Mouse (Mus musculus) hindbrain, embryonic 16.5 days (tissue): Measurements from ENCODE around the gene Ly6g6d. TPM values are rescaled to one million over a fixed set of nuclear protein-coding genes. Genes with fewer than 3 reads are reported as not detected.
A peak's percentile ranks its signal among the peaks of the same experiment; 100 is the strongest.

Experiments used
- ATAC-seq: fragments of 200-750 bp; cut with Nextera tagmentation; 2 replicates; pipeline ENCODE4 v1.8.0; 2017; ENCODE audit warnings: moderate TSS enrichment, moderate library complexity
- H3K27ac ChIP-seq: fragments of 300-500 bp; sonication (generic); 2 replicates; pipeline ENCODE4 v1.5.1; 2014; ENCODE audit warnings: low read depth, mild to moderate bottlenecking, control low read depth, low read length, moderate library complexity
- H3K27me3 ChIP-seq: fragments of 300-500 bp; sonication (generic); replicated peaks from 2 replicates; pipeline ENCODE4 v1.6.1; 2014; ENCODE audit warnings: low read length; ENCODE audit not compliant: control insufficient read depth, insufficient read depth
- H3K36me3 ChIP-seq: fragments of 300-500 bp; sonication (generic); 2 replicates; pipeline ENCODE4 v1.6.1; 2014; ENCODE audit warnings: mild to moderate bottlenecking, low read length, moderate library complexity, mixed read lengths; ENCODE audit not compliant: control insufficient read depth, insufficient read depth
- H3K4me1 ChIP-seq: fragments of 300-500 bp; sonication (generic); 2 replicates; pipeline ENCODE4 v1.6.1; 2014; ENCODE audit warnings: low read depth, low read length; ENCODE audit not compliant: control insufficient read depth, insufficient read depth
- H3K4me2 ChIP-seq: fragments of 300-500 bp; sonication (generic); 2 replicates; pipeline ENCODE4 v1.6.1; 2014; ENCODE audit warnings: mild to moderate bottlenecking, low read length, control low read depth, moderate library complexity
- H3K4me3 ChIP-seq: fragments of 300-500 bp; sonication (generic); 2 replicates; pipeline ENCODE4 v1.5.1; 2014; ENCODE audit warnings: mild to moderate bottlenecking, low read length, control low read depth, moderate library complexity
- H3K9ac ChIP-seq: fragments of 300-500 bp; sonication (generic); 2 replicates; pipeline ENCODE4 v1.6.1; 2014; ENCODE audit warnings: low read depth, mild to moderate bottlenecking, control low read depth, low read length, moderate library complexity
- H3K9me3 ChIP-seq: fragments of 300-500 bp; sonication (generic); 2 replicates; pipeline ENCODE4 v1.6.1; 2014; ENCODE audit warnings: mild to moderate bottlenecking, low read length, moderate library complexity; ENCODE audit not compliant: control insufficient read depth
- WGBS: fragments of 180-500 bp; shearing (Covaris S2); extraction: QIAGEN DNeasy Blood & Tissue Kit; methylation state at CpG from one replicate; pipeline ENCODE4 v1.1.7; 2014; 5-methylcytosine and 5-hydroxymethylcytosine counted together
- polyA plus RNA-seq: library from polyadenylated mRNA; unstranded; fragments of >200 nt; fragmentation: Nextera tagmentation; extraction: Ambion mirVana; gene quantifications from 2 replicates; pipeline ENCODE4 v1.2.1, GENCODE M21; 2015

The Ly6g6d gene
- polyA plus RNA-seq, 1 experiment from 2014 or later: 0.68 TPM

DNA sequence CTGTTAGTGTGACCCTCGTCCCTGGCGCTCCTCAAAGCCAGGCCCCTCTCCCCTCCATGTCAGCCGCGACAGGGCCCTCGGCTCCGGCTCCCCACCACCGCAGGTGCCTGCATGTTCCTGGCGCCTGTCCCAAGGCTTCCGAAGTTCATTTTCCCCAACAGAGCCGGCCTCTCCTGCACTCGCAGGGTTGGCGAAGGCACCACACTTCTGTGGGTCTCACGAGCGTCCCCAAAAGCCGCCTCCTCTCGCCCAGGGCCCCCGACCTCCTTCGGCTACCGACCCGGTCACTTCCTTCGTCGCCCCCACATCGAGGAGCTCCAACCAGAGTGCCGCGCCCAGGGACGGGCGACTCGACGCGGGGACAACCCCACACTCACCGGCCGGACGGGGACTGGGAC lies 42.9 kb upstream of the Ly6g6d start:
- peak overlapping the region; percentile 95 for H3K9ac ChIP-seq
- H3K4me1 ChIP-seq: peaks cover 22% of the 10 kb centered on the region
- peak overlapping the region; percentile 83 for H3K4me2 ChIP-seq
- peak overlapping the region; percentile 82 for H3K27ac ChIP-seq
- no peaks in the 10 kb centered on the region for H3K9me3 ChIP-seq
- peak overlapping the region; percentile 94 for H3K4me3 ChIP-seq
- no peaks in the 10 kb centered on the region for H3K27me3 ChIP-seq
- under 1% methylated on average over 32 of the region's 33 CpGs for WGBS
- H3K36me3 ChIP-seq: peaks cover 22% of the 10 kb centered on the region
- peak; percentile 1; the same call in 1 of the 2 replicates for ATAC-seq

DNA sequence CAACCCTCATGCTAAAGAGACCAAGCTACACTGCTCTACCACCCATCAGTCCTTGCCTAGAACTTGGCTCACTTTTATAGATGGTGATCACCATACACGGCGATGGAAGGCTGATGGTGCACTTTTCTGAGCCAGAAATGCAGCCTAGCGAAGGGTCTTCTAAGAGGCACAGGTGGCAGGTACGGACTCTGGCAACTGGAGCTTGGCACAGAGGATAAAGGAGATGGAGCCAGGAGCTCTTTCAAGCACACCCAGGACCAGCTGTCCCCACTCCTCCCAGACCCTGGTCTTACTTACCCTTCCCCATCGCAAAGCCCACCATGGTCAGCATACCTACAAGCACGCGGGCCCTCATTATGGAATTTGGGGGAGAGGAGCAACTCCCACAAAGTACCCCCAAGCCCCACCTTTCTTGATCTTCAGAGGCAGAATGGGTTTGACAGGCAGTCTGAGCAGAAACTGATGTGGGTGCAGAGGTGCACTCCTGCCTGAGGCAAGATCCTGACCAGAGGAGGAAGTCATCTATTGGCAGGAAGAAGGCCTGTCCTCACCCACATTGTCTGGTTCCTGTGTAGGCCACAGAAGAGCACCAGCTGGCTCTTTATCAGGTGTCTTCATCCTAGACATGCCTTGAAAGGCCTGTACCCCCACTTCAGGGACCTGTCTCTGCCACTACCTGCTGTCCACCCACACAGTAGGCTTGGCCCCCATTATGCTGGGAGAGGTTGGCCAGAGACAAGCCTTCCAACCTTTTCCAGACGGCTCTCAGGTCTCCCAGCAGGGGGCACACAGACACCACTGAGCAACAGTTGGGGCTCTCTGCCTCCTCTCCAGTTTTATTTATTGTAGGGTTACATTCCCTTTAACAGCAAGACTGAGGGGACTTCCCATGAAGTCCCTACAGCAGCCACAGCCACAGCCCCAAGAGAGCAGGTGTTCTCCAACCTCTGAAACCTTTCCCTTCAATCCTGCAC lies 37.5 kb upstream of the Ly6g6d start, which contains the start of gene Ly6g5b:
Gene Ly6g5b, minus strand, starts transcription at position 383 of the 974 bp plus-strand sequence.
- Histone ChIP-seq H3K9ac (no peak within 1 kb of the TSS; the same call in 1 of the 2 replicates), H3K9me3 (no peaks in the 10 kb centered on the region), H3K4me3 (no peak within 1 kb of the TSS), H3K4me2 (no peak within 1 kb of the TSS), H3K27me3 (no peaks in the 10 kb centered on the region), H3K27ac (no peak within 1 kb of the TSS), H3K36me3 (peaks cover 22% of the 10 kb centered on the region), H3K4me1 (peaks cover 8% of the 10 kb centered on the region)
- 85% methylated on average over 8 of the region's 8 CpGs for WGBS
- ATAC-seq: no peak

DNA sequence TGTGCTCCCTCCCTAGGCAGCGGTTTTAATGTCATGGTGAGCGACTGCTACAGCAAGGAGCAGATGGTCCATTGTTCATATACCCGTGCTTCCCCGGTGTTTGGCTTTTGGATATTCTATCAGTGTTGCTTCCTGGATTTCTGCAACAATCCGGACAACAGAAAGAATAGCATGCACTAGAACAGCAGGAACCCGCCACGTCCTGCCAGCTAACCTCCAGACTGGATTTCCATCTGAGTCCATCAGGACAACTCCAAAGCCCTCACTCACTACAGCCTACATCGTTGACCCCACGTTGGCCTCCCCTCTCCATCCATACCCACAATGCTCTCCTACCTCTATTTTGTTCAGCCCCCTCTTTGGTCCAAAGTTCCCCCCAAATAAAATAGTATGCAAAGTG lies 33.9 kb upstream of the Ly6g6d start:
- peaks cover 6% of the 10 kb centered on the region for H3K36me3 ChIP-seq
- no peak overlapping the region for H3K27ac ChIP-seq
- no peak overlapping the region for H3K4me3 ChIP-seq
- no peaks in the 10 kb centered on the region for H3K4me1 ChIP-seq
- no peak overlapping the region for H3K4me2 ChIP-seq
- 62% methylated on average over 9 of the region's 9 CpGs for WGBS
- H3K9ac ChIP-seq: no peak overlapping the region
- no peaks in the 10 kb centered on the region for H3K27me3 ChIP-seq
- H3K9me3 ChIP-seq: no peaks in the 10 kb centered on the region
- ATAC-seq: no peak

DNA sequence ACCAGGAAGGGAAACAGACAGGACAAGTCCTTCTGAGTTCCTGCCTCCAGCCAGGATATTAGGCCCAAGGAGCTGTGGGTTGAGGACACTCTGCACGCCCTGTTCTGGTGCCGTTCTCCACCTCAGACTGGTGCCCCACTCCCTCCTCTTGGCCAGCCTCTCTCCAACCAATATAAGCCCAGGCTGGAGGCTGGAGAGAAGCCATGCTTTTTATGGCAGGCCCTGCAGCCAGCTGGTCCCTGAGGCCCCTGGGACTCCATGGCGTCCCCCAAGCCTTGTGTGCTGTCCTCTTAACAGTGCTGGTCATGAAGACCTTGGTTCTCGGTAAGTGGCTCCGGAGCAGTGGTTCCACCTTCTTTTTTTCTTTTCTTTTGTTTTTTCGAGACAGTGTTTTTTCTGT lies 30.2 kb upstream of the Ly6g6d start, which contains the start of gene Ly6g5c:
Gene Ly6g5c, plus strand, starts transcription at position 183 of the 400 bp plus-strand sequence.
- ATAC-seq: no peak
- Histone ChIP-seq H3K27ac (no peak within 1 kb of the TSS), H3K9ac (no peak within 1 kb of the TSS), H3K4me3 (no peak within 1 kb of the TSS), H3K27me3 (no peaks in the 10 kb centered on the region), H3K4me2 (no peak within 1 kb of the TSS), H3K36me3 (peaks cover 5% of the 10 kb centered on the region), H3K4me1 (peaks cover 3% of the 10 kb centered on the region), H3K9me3 (no peaks in the 10 kb centered on the region)
- 86% methylated on average over 6 of the region's 6 CpGs for WGBS

DNA sequence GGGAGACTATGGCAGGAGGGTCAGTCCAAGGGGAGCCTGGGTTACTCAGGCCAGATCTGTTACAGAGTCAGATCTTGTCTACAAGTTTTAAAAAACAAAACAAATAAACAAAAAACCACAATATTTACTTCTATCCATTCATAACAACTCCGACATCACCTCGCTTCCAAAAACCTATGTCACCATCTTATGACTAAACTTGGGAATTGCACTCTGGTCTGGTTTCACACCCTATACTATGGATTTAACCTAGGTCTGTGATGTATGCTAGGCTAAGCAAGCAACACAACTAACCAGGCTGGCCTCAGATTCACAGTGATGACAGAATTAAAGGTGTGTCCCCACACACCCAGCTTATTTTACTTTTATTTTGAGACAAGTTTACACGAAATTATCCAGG lies 28.7 kb upstream of the Ly6g6d start:
- ATAC-seq: peak; percentile 57; the same call in 1 of the 2 replicates
- WGBS: 54% methylated on average over 3 of the region's 3 CpGs
- no peak overlapping the region for H3K9ac ChIP-seq

DNA sequence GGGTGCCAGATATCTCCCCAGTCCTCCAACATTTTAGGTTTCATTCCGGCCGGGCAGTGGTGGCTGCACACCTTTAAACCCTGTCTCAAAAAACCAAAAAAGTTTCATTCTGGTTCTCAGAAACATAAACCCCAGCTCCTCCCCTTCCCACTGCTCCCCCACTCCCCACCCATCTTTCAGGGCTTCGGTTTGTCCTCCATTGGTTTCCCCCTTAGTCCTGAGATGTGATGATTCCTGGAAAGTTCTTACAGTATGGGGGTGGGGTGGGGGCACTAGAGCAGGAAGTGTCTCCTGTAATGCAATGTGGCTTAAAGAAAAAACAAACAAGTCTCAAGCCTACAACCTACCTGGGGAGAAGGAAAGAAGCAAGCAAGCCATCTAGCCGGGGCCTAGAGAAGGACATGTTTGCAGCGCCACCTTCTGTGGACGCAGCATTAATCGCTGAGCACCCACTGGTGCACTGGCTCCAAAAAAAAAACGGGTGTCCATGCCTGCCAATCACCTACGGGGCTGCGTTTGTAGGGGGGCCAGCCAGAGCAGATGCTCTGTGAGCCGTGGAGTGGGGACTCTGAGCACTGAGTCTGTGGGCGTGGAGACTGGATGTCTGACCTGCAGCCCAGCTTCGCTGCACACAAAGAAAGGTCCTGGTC lies 28.0 kb upstream of the Ly6g6d start:
- peak overlapping the region; percentile 44 for H3K4me2 ChIP-seq
- 0 out of 2 replicates have a peak overlapping the region, but pooled peaks have one; percentile 10 for H3K4me3 ChIP-seq
- 0 out of 2 replicates have a peak, but pooled peaks have one; percentile 18 for ATAC-seq
- H3K36me3 ChIP-seq: peaks cover 27% of the 10 kb centered on the region
- no peaks in the 10 kb centered on the region for H3K27me3 ChIP-seq
- 0 out of 2 replicates have a peak overlapping the region, but pooled peaks have one; percentile 27 for H3K27ac ChIP-seq
- peak overlapping the region; percentile 57; the same call in 1 of the 2 replicates for H3K9ac ChIP-seq
- WGBS: 25% methylated on average over 13 of the region's 13 CpGs
- peaks cover 3% of the 10 kb centered on the region for H3K4me1 ChIP-seq
- H3K9me3 ChIP-seq: no peaks in the 10 kb centered on the region

More for the DNA sequence above, 28.7 kb upstream of the Ly6g6d start:
- no peak overlapping the region for H3K4me3 ChIP-seq
- H3K27ac ChIP-seq: no peak overlapping the region
- peaks cover 21% of the 10 kb centered on the region for H3K36me3 ChIP-seq
- no peaks in the 10 kb centered on the region for H3K27me3 ChIP-seq
- no peaks in the 10 kb centered on the region for H3K9me3 ChIP-seq
- H3K4me1 ChIP-seq: peaks cover 3% of the 10 kb centered on the region
- no peak overlapping the region for H3K4me2 ChIP-seq

DNA sequence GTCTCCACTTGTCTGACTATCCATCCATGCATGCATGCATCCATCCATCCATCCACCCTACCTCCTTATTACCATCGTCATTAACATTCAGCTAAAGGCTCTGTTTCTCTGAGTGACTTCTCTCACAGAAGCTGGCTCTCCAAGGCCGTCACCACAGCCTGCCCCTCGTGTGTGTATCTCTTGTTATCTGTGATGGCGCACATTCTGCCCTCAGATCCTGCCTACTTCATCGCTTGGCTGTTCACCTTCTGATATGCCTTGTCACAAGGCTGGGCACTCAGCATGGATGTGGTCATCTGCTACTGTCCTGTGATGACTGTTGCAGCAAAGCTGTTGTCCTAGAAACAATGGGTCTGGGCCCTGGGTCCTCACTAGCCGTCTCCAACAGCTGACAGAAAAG lies 26.9 kb upstream of the Ly6g6d start:
- Histone ChIP-seq H3K36me3 (peaks cover 37% of the 10 kb centered on the region), H3K27me3 (no peaks in the 10 kb centered on the region), H3K27ac (no peak overlapping the region), H3K9me3 (no peaks in the 10 kb centered on the region), H3K4me2 (no peak overlapping the region), H3K4me1 (peaks cover 3% of the 10 kb centered on the region), H3K4me3 (no peak overlapping the region), H3K9ac (no peak overlapping the region)
- WGBS: 77% methylated on average over 6 of the region's 6 CpGs
- no peak for ATAC-seq

DNA sequence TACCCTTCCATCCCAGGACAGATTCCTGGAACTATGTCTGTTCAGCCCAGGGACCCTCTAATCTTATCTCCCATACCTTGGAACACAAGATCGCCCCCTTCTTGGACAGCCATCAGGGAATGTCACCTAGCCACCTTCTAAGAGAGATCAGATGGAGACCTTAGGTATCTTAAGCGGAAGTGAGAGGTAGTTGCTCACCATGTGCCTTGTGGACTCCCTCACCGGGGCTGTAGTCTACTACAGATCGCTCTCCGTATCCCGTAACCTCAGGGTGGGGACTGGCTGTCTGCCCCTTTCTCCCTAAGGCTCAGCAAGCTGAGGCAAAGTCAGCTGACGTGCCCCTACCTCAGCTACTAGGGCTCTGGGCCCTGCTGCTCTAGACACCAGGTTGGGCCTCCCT lies 26.2 kb upstream of the Ly6g6d start:
- WGBS: 93% methylated on average over 7 of the region's 7 CpGs
- H3K27me3 ChIP-seq: no peaks in the 10 kb centered on the region
- H3K4me2 ChIP-seq: no peak overlapping the region
- H3K9me3 ChIP-seq: no peaks in the 10 kb centered on the region
- H3K4me3 ChIP-seq: no peak overlapping the region
- H3K9ac ChIP-seq: no peak overlapping the region
- H3K36me3 ChIP-seq: peaks cover 38% of the 10 kb centered on the region
- no peak overlapping the region for H3K27ac ChIP-seq
- ATAC-seq: no peak
- peaks cover 3% of the 10 kb centered on the region for H3K4me1 ChIP-seq

DNA sequence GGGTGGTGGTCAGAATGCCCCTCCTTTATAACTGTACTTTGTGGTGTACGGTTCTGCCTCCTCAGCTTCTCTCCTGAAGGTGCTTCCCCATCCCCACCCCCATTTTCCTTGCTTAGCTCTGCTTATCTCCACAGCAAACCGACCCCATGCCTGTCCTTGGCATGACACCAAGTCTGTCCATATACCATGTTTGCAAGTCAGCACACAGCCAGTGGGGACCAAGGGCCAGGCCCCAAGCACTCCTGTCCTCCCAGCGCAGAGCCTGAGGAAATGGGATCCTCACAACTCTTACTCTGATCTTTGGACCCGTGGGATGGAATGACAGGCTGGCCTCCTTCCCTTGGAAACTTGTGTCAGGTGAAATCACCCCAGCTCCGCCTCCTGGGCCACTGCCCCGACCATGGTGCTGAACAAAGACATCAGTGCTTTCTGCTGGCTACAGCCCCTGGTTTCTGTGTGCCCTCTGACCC lies 25.4 kb upstream of the Ly6g6d start:
- Histone ChIP-seq H3K4me2 (no peak overlapping the region), H3K27ac (no peak overlapping the region), H3K9ac (no peak overlapping the region), H3K4me3 (no peak overlapping the region), H3K36me3 (peaks cover 44% of the 10 kb centered on the region), H3K27me3 (no peaks in the 10 kb centered on the region), H3K9me3 (no peaks in the 10 kb centered on the region), H3K4me1 (peaks cover 3% of the 10 kb centered on the region)
- no peak for ATAC-seq
- 70% methylated on average over 6 of the region's 6 CpGs for WGBS
